Mouse (Mus musculus): ENCODE results near the gene Psmf1. TPM values are rescaled to one million over a fixed set of nuclear protein-coding genes. Genes with fewer than 3 reads are reported as not detected.

The Psmf1 gene
- total RNA-seq, 4 experiments from 2014 or later, result 15.4 to 17.7 (median 16.8) TPM

DNA sequence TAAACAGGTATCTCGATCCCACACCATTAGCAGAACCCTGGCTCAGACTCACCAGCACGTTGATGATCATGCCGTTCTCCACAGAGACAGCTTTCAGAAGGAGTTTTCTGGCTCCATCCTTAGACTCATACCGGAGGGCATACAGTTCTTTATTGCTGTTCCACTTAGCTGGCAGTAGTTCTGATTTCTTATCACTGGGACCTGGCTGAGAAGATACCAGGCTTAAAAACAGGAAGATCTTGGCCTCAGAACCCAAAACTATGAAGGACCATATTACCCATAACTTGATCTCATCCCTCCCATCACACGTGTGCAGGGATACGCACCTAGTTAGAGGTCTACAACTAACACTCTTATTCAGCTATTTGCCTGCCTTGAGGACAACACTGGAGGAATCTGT, 8.6 kb downstream of the Psmf1 start:
- no peak for DNase-seq (ENCODE audit: low spot score in 2 of 2)

DNA sequence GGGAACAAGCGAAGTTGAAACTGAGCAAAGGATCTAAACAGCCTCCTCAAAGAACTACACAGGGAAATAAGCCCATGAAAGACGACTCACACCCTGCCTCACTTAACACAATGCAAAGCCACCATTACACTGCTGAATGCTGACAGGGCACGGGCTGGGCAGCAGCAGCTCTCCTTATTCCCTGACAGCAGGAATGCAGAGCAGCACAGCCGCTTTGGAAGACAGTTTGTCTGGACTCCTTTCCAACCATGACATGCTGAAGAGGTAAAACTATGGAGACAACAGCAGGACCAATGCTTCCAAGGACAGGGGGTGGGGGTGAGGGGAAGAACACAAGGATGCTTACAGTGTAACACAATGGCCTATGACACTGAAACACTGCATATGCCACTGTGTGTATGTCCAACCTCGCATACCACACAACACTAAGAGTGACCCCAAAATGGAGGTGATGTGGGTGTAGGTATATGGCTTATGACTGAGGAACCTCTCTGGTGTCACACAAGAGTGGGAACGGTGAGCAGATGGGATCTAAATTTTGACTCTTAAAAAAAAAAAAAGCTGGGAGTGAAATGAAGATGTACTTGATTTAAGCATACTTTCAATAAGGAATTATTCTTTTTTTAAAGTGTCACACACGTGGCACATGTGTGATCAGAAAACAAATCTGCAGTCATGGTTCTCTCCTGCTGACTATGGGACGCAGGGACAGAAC, 10.7 kb downstream of the Psmf1 start:
- DNase-seq (ENCODE audit: low spot score in 2 of 2), result no peak

DNA sequence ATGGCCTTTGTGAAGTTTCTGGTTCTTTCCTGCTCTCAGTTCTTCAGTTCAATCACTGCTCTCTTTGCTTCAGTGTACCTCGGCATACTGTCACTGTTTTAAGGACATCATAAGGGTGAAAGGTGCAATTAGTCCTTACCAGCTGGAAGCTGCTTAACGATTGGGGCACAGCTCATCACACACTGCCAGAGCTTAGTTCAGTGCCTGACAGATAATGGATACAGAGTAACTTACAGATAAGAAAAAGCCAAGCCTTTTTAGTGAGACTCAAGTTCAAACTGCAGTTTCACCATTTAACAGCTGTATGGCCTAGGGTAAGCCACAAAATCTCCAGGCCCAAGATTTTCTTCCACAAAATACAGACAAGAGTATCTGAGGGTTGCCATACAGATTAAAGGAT, 19.9 kb downstream of the Psmf1 start:
- no peak for DNase-seq (ENCODE audit: low spot score in 2 of 2)

DNA sequence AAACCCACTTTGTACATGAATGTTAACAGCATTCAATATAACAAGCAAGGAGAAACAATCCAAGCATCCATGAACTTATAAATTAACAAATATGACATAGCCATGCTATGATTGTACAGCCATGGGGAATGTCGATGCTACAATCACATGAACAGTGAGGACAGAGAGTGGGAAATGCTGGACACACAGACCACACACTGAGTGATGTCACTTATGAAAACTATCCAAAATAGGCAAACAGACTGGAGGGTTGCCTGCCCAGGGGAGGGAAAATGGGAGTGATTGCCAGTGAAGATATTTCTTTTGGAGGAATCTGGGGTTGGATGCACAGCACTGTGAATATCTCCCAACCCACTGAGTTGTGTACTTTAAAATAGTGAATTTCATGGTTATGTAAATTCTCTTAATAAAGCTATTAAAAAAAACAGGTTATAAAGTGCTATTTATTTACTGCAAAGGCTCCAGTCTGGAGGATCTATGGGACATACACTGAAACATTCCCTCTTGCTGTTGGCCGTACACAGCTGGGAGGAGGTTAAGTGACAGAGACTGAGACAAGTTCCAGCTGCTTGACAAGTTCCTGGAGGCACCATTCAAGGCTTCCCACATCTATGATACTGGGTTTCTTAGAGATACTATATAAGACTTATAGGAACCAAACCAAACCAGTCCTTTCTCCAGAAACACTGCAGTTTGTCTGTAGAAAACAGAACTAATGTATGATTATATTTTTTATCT, 27.5 kb downstream of the Psmf1 start:
- DNase-seq (ENCODE audit: low spot score in 2 of 2), result no peak

DNA sequence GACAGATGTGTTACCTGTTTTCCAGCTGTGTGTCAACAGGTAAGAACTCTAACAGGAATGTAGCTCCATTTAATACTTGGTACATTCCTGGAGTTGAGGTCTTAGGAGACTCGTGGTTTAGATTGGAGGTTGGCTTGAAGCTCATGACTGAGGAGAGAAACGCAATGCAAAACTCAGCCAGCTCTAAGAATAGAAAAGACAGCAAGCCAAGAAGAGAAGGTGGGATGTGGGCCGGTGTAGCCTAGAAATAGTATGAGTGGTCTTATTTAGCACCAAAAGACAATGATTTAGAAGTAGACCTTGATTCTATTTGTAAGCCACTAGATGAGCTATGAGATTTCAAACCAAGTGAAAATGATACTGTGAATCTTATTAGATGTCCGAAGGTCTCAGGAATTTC, 28.5 kb downstream of the Psmf1 start:
- no peak for DNase-seq (ENCODE audit: low spot score in 2 of 2)

DNA sequence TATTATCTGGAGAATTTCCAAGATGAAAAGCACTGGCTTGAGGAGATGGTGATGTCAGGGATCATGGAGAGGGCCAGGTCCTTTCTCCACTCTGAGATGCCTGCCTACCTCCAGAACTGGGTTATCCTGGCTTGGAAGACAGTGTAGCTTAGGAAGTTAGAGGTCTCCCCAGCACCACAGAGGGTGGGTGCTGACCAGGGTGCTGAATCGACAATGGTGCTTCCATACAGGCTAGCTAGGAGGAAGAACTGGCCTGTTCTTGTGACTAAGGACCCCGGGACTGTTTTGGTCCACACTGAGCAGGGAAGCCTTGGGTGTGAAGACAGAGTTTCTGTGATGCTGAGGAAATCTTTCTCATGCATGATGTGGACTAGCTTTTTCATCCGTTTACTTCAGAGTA, 31.3 kb downstream of the Psmf1 start:
- DNase-seq (ENCODE audit: low spot score in 2 of 2), result no peak

DNA sequence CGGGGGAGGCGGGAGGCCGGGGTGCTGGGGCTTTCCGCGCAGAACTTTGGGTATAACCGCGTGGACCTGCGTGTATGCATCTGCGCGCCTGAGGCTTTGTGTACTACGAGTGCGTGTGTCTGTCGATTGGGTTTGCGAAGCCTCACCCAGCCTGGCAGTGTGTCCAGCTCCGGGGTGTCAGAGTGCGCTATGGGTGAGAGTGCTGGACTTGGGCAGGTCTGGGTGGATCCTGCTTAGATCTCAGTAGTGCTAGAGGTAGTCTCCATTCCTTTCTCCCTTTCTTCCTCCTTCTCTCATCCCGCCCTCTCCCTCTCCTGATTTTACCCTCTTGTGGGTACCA, 41.2 kb downstream of the Psmf1 start:
- DNase-seq (ENCODE audit: low spot score in 2 of 2), result no peak

DNA sequence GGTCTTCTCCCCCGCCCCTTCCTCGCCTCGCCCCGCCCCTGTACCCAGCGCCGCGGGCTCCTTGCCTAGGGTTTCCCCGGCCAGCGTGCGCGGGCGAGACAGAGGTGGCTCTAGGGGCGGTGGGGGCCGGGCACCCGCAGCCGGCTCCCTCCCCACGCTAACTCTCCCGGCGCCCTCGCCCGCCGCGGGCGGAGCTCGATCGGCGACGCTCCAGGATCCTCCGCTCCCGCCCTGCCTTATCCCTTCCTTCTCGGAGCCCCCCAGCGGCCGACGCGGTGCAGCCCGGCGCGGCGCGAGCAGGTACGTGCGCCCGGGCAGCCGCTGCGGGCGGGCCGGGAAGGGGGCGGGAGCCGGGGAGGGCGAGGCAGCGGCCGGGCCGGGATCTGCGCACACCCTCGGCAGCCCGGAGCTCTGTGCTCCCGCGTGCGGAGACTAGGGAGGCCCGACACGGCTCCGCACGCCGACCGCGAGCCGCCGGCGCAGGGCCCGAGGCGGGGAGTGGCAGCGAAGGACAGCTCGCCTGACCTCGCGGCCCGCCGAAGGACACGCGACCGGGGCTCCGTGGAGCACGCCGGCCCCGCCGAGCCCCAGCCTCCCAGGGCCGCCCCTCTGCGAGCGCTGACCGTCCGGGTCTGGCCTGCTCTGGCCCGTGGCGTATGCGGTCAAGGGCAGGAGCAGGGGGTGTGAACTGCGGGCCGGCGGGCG, 41.7 kb downstream of the Psmf1 start:
- DNase-seq (ENCODE audit: low spot score in 2 of 2), result peak in 1 of 2 experiments; percentile 13

DNA sequence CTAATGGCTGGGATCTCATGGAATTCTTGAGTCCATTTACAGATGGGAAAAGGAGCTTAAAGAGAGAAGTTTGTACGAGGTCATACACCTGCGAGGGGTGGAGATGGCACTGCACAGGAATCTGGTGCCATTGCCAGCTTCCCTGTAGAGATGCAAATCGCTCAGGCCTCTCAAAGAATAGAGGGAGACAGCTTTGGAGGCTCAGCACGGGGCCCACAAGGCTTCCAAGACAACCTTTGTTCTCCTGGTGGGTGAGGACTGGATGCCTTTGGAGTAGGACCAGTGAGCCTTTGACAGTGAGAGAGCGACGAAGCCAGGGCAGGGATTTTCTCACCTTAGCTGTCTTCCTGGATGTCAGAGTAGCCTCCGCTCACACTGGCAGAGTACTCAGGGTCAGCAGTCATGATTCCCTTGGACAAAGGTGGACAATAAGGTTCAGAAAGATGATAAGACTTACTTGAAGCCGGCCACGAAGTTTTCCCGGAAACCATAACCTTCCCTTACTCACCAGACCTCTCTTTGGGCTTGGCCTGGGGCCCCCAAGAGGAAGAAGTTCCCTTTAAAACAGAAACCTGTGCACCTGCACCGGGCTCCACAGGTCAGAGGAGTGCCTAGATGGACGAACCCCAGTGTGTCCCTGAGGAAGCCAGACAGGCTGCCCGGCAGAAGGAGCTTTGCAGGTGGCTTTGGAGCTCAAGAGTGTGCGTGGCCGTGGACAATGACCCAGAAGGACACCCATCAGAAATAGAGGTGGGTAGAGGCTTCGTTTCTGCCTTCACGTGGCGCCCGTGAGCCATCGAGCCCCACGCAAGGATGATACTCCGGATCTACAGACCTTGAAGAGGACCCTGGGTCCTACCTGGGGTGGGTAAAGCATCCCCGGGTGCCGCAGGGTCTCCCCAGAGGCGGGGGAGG, 42.5 kb downstream of the Psmf1 start, which contains the start of gene Tmem74b:
TSS of gene Tmem74b (plus strand) at position 778 of the 915 bp plus-strand sequence.
- no peak for DNase-seq (ENCODE audit: low spot score in 2 of 2)

DNA sequence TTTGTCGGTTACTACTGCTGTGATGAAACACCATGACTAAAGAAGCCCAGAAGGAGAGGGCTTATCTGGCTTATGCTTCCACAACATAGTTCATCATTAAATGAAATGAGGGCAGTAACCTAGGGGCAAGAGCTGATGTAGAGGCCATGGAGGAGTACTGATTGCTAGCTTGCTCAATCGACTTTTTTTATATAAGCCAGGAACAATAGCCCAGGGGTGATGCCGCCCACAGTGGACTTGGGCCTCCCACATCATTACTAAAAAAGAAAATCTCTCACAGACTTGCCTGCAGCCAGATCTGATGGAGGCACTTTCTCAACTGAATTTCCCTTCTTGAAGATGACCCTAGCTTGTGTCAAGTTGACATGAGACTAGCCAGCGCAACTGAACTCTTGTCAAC, 61.0 kb downstream of the Psmf1 start:
- DNase-seq (ENCODE audit: low spot score in 2 of 2), result no peak

DNA sequence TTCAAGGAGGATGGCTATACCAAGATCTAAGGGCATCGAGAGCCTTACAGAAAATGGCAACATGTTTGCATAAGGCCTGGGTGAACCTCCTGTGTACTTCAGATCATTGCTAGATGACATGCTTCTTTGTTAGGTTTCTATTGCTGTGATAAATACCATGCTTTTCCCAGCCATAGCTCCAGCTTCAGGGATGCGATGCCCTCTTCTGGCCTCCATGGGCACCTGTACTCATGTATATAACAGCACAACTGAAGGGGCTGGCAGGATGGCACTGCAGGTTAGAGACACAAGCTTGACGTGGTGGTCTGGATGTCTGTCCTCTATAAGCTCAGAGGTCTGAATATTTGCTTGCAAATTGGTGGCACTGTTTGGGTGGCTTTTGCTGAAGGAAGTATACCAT, 61.6 kb downstream of the Psmf1 start:
- DNase-seq (ENCODE audit: low spot score in 2 of 2), result no peak

DNA sequence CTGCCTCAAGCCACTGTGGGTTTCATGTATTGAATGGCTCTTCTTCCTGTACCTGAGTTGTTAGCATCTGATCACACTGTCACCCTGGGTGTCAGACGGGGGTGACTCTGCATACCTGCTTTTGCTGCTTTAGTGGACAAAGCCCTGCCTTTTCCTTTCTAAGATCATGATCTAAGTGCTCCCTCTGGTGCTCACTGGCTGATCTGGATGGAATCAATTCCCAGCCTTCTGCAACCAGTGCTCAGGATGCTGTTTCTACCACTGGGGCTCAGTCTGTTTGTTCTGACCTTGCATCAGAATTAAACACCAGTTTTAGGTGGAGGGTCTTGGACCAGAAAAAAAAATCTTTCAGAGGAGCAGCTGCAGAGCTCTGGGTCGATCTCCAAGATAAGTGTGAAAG, 67.8 kb downstream of the Psmf1 start:
- DNase-seq (ENCODE audit: low spot score in 2 of 2), result no peak

DNA sequence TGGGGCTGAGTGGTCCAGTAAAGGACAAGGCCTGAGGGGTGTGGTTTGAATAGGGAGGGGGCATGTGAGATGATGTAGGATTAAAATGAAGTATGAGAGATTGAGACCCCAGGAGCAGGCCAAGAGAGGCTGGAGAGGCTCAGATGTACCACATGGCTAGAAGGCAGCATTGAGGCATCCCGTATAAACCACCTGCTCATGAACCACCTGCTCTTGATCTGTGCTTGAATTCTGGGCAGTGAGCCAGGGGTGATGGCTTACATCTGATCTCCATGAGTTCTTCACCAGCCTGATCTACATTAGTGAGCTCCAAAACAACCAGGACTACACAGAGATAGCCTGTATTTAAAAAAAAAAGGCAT, 73.0 kb downstream of the Psmf1 start:
- DNase-seq (ENCODE audit: low spot score in 2 of 2), result no peak

DNA sequence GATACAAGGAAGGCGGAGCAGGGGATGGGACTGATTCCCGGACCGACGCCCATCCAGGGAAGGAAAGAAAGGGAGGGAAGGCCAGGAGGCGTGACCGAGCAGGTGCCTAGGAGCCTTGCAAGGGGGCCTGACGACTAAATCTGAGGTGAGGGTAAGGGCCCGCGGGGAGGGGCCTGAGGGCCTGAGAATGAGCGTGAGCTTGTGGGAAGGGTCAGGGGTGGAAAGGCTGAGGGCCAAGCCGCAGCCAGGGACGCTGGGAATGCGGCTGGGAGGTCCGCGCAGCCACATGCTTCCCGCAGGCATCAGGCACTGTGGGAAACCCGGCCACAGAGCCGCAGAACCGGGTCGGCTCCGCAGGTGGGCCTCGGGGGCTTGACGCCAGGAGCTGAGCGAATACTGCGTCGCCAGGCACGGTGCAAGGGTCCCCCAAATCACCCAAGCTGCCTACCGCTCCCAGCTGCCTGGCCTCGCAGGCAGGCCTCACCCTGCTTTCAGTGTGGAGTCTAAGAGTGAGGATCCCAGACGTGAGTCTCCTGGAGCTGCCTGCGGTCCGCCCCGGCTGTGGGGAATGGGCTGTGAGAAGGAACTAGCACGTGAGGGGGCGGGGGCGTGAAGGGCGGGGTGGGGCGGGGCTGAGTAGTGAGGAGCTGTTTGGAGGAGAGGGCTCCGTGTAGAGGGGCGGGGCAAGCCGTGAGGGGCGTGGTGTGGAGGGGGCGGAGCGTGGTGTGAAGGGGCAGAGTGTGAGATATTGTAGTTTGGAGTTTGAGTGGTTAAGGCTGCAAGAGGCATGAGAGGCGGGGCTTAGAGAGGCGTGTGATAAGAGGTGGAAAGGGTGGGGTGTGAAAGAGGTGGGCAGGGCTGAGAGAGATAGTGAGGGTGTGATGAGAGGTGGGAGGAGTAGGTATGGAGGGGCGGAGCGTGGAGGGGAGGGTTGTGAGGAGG, 73.7 kb downstream of the Psmf1 start:
- DNase-seq (ENCODE audit: low spot score in 2 of 2), result no peak

DNA sequence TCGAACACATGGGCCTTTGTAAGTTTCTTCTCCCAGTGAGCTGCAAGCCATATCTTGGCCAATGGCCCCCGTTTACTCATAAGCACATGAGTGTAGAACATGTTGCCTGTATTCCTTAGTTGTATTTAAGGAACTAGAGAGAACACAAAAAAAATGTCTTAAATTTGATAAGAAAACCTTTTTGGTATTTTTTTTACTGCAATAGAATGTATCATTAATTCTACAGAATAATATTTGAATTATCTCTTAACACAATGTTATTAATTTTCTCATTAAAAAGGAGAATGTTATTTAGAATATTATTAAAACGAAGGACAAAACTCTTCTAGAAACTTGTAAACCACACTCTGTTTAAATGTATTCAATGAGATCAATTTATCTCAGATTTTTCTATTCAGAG, 75.6 kb downstream of the Psmf1 start, which contains the start of gene Rad21l:
TSS of gene Rad21l (minus strand) at position 101 of the 400 bp plus-strand sequence.
- no peak for DNase-seq (ENCODE audit: low spot score in 2 of 2)

Other genes starting within 250 kb of the Psmf1 start
- gene Fkbp1a, start 201.7 kb downstream of the Psmf1 start, total RNA-seq (2022), result 100 to 1,000 TPM; 185 to 209 (median 194) TPM
- 1 to 10 TPM in 2 of 4 experiments, under 1 TPM in 2; 0.17 to 1.1 (median 0.82) TPM for gene Sdcbp2, start 171.6 kb downstream of the Psmf1 start, total RNA-seq (2022)
- gene Snph, start 111.6 kb downstream of the Psmf1 start, total RNA-seq (2022), result 10 to 100 TPM; 33.2 to 45.9 (median 39.9) TPM
- gene Rad21l, start 75.7 kb downstream of the Psmf1 start, total RNA-seq (2022), result not detected
- 1 to 10 TPM in 3 of 4 experiments, under 1 TPM in 1; 0.46 to 1.8 (median 1.3) TPM for gene Tmem74b, start 42.2 kb downstream of the Psmf1 start, total RNA-seq (2022)
- gene Rspo4, start 98.7 kb upstream of the Psmf1 start, total RNA-seq (2022), result not detected
- gene Angpt4, start 167.0 kb upstream of the Psmf1 start, total RNA-seq (2022), result under 1 TPM in 1 of 4 experiments, not detected in 3; 0.16 TPM
- gene Fam110a, start 236.0 kb upstream of the Psmf1 start, total RNA-seq (2022), result 1 to 10 TPM; 1.3 to 1.5 (median 1.4) TPM

Measured in gastrocnemius, adult 8-10 months (tissue).